Mouse (Mus musculus) forebrain, embryonic 14.5 days (tissue): ENCODE measurements around the gene Anln. TPM values are rescaled to one million over a fixed set of nuclear protein-coding genes. Genes with fewer than 3 reads are reported as not detected.

Experiments
- ATAC-seq: fragments of 200-750 bp; cut with Nextera tagmentation; 2 replicates; pipeline ENCODE4 v1.8.0; 2017; ENCODE audit warnings: mild to moderate bottlenecking, moderate library complexity
- DNase-seq: peaks from one replicate; pipeline ENCODE4 v3.0.0-alpha.2; 2015; ENCODE audit warnings: low spot score
- H3K27ac ChIP-seq: fragments of 300-500 bp; sonication (generic); 2 replicates; pipeline ENCODE4 v1.5.1; 2014; ENCODE audit warnings: low read depth, mild to moderate bottlenecking, control low read depth, low read length, moderate library complexity
- H3K27me3 ChIP-seq: fragments of 300-500 bp; sonication (generic); replicated peaks from 2 replicates; pipeline ENCODE4 v1.6.1; 2014; ENCODE audit warnings: low read length, control low read depth, mixed read lengths; ENCODE audit not compliant: control insufficient read depth, insufficient read depth
- H3K36me3 ChIP-seq: fragments of 300-500 bp; sonication (generic); 2 replicates; pipeline ENCODE4 v1.6.1; 2014; ENCODE audit warnings: low read length, control low read depth; ENCODE audit not compliant: control insufficient read depth, insufficient read depth
- H3K4me1 ChIP-seq: fragments of 300-500 bp; sonication (generic); 2 replicates; pipeline ENCODE4 v1.6.1; 2014; ENCODE audit warnings: antibody characterized with exemption, low read length, control low read depth; ENCODE audit not compliant: control insufficient read depth, insufficient read depth
- H3K4me2 ChIP-seq: fragments of 300-500 bp; sonication (generic); 2 replicates; pipeline ENCODE4 v1.6.1; 2014; ENCODE audit warnings: mild to moderate bottlenecking, control low read depth, low read length
- H3K4me3 ChIP-seq: fragments of 300-500 bp; sonication (generic); 2 replicates; pipeline ENCODE4 v1.5.1; 2014; ENCODE audit warnings: low read depth, low read length, control low read depth
- H3K9ac ChIP-seq: fragments of 300-500 bp; sonication (generic); 2 replicates; pipeline ENCODE4 v1.6.1; 2014; ENCODE audit warnings: mild to moderate bottlenecking, low read length, control low read depth, moderate library complexity
- H3K9me3 ChIP-seq: fragments of 300-500 bp; sonication (generic); replicated peaks from 2 replicates; pipeline ENCODE4 v1.6.1; 2016; ENCODE audit warnings: low read length, control low read depth, mixed read lengths; ENCODE audit not compliant: control insufficient read depth
- WGBS: fragments of 180-500 bp; shearing (Covaris S2); extraction: QIAGEN DNeasy Blood & Tissue Kit; methylation state at CpG from one replicate; pipeline ENCODE4 v1.1.7; 2014; 5-methylcytosine and 5-hydroxymethylcytosine counted together
- polyA plus RNA-seq: library from polyadenylated mRNA; unstranded; fragments of >200 nt; fragmentation: Nextera tagmentation; extraction: Ambion mirVana; gene quantifications from 2 replicates; pipeline ENCODE4 v1.2.1, GENCODE M21; 2014

The Anln gene
- polyA plus RNA-seq, 1 experiment from 2014 or later, result 16.5 TPM

DNA sequence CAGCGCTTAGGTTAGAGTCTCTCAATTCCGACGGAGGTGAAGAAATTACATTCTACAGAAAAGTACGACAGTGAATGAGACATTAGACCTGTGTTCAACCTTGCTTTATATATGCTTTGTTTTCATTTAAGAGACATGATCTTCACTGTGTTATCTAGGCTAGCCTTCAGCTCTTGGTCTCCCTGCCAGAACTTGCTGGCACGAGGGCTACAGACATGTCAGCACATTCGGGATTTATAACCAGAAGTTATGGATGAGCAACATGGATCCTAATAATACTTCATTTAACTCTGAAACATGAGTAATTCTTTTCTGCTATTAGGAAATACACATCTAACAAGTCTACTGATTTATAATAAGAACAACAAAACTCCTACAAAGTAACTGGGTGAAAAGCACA lies 28.1 kb downstream of the Anln start:
- WGBS, result 96% methylated on average over 6 of the region's 6 CpGs
- ATAC-seq, result no peak
- no peaks in the 10 kb centered on the region for H3K4me1 ChIP-seq
- no peak overlapping the region for H3K27ac ChIP-seq
- no peaks in the 10 kb centered on the region for H3K27me3 ChIP-seq
- DNase-seq, result no peak
- H3K36me3 ChIP-seq, result peaks cover 75% of the 10 kb centered on the region
- no peaks in the 10 kb centered on the region for H3K9me3 ChIP-seq
- H3K4me3 ChIP-seq, result no peak overlapping the region
- H3K4me2 ChIP-seq, result no peak overlapping the region
- no peak overlapping the region for H3K9ac ChIP-seq

DNA sequence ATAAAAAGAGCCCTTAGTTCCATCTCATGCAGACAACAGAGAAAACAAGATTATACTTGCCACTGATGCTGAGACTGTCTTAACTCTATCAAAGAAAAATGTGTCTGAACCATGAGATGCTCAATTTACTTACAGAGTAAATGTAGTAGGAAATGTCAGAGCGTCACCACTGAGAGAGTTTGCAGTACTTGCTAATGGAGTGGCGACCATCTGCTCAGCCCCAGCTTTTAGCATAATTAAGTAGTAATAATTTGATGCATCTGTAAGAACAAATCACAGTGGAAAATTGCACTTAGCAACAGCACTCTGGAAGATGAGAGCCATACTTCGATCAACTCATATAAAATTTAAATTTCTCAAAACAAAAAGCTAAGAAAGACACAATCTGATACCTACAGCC lies 33.1 kb downstream of the Anln start:
- Histone ChIP-seq H3K27me3 (no peaks in the 10 kb centered on the region), H3K4me3 (no peak overlapping the region), H3K27ac (no peak overlapping the region), H3K9me3 (no peaks in the 10 kb centered on the region), H3K9ac (no peak overlapping the region), H3K36me3 (peaks cover 56% of the 10 kb centered on the region), H3K4me2 (no peak overlapping the region), H3K4me1 (no peaks in the 10 kb centered on the region)
- DNase-seq (peak; percentile 60), ATAC-seq (peak; percentile 62; the same call in 1 of the 2 replicates)
- 64% methylated on average over 3 of the region's 3 CpGs for WGBS

DNA sequence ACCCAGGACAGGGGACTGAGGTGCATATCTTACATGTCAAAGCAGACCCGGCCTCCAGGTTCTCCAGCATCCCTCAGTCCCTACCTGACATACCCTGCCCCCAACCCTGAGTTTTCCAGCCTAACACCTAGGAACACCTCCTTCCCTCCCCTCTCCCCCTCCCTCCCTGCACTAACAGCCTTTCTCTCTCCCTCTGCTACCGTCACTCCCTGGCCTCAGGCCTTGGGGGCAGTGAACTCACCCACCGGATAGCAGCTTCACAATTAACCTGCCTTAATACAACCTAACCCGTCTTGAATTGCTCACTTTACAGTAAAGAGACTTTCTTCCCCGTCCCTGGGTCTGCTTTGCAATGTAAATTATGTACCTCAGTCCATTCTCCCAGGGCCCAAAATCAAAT lies 35.1 kb downstream of the Anln start:
- Histone ChIP-seq H3K27me3 (no peaks in the 10 kb centered on the region), H3K4me1 (no peaks in the 10 kb centered on the region), H3K9me3 (no peaks in the 10 kb centered on the region), H3K27ac (no peak overlapping the region), H3K9ac (no peak overlapping the region), H3K4me3 (no peak overlapping the region), H3K4me2 (no peak overlapping the region), H3K36me3 (peaks cover 45% of the 10 kb centered on the region)
- 77% methylated on average over 5 of the region's 5 CpGs for WGBS
- no peak for ATAC-seq
- no peak for DNase-seq

DNA sequence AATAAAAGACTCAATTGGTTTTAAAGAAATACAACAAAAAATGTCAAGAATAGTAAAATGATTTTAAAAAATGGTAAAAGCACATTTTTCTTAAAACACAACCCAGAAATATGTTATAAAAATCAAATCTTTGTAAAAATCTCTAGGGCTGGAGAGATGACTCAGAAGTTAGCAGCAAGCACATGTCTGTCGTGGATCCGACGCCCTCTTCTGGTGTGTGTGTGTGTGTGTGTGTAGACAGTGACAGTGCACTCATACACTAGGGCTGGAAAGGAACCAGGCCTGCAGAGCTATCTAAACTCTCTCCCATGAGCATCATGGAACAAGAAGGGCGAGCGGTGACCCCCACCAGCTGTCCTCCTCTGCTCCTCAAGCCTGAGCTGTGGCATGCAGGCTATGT lies 35.5 kb downstream of the Anln start:
- no peak for ATAC-seq
- 94% methylated on average over 5 of the region's 5 CpGs for WGBS

DNA sequence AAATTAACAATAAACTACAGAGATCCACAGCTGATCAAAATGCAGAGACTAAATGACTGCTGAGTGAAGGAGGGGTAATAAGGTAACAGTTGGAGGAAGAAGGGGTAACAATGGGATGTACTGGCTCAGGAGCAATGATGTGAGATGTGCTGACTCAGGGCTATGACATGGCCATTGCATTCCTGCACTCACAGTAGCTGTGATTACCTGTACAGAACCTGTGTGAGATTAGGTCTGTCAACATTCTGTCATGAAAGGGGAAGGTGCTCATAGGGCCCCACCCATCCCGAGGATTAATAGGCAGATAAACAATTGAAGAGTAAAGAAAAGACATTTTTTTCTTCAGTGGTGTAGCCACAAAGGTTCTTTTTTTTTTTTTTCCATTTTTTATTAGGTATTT lies 48.7 kb downstream of the Anln start:
- Histone ChIP-seq H3K4me1 (no peaks in the 10 kb centered on the region), H3K27ac (no peak overlapping the region), H3K4me3 (no peak overlapping the region), H3K36me3 (peaks cover 57% of the 10 kb centered on the region), H3K9me3 (no peaks in the 10 kb centered on the region), H3K9ac (no peak overlapping the region), H3K27me3 (no peaks in the 10 kb centered on the region), H3K4me2 (no peak overlapping the region)
- 90% methylated on average over 1 of the region's 1 CpGs for WGBS
- DNase-seq (no peak), ATAC-seq (no peak)

More for the DNA sequence above, 35.5 kb downstream of the Anln start:
- Histone ChIP-seq H3K4me2 (no peak overlapping the region), H3K9me3 (no peaks in the 10 kb centered on the region), H3K27me3 (no peaks in the 10 kb centered on the region), H3K27ac (no peak overlapping the region), H3K36me3 (peaks cover 41% of the 10 kb centered on the region), H3K4me3 (no peak overlapping the region), H3K9ac (no peak overlapping the region), H3K4me1 (no peaks in the 10 kb centered on the region)
- DNase-seq, result no peak

DNA sequence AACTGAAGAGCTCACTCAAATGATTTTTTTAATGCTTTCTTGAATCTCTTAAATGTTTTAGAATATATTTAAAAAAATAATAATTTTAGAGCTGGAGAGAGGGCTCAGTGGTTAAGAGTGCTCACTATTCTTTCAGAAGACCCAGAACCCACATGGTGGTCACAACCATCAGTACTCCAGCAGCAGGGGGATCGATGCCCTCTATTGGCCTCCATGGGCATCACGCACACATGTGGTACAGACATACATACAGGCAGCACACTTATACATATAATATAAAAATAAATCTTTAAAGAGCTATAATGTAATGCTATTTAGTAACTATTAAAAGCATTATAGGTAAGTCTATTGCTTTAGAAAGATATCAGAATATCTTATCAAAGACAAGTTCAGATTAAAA lies 51.8 kb downstream of the Anln start:
- 97% methylated on average over 2 of the region's 2 CpGs for WGBS
- Histone ChIP-seq H3K36me3 (peaks cover 55% of the 10 kb centered on the region), H3K27me3 (no peaks in the 10 kb centered on the region)

DNA sequence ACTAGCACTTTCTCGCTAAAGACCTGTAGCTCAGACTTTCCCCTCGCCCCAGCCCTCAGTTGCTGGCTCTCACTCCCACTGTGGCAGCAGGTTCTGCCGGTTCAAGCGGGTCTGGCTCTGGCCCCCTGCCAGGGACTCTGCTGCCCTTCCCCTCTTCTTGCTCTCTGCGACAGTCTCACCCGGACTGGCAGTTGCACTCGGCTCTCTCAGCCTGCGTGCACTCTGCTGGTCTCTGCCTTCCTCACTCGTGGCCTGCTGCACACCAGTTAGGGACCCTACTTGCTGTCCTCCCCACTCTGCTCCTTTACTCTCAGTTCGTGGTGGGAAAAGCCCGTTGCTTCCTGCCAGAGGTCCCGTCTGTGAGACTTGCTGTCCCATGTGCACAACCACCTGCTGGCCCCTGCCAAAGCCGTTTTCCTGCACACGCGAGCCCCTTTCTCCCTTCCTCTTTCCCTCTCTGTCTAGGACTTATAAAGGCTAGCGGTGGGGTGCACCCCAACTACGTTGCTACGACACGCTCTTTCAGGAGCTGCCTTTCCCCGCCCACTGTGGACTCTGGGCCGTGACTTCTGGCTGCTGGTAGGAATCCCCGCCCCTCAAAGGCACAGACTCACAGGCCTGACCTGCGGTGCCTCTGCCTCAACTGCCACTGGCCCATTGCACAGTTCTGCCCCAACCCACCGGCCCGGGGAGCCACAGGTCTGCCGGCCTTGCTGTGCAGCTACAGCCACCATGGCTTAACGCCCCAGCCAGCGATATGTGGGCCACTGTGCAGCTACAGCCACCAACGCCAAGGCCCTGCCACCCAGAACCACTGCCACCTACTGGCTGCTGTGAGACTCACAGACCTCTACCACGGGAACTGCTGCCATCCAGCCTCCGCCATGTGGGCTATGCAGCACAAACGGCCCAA lies 61.3 kb downstream of the Anln start:
- peak overlapping the region; percentile 39 for H3K4me3 ChIP-seq
- peak overlapping the region; percentile 78 for H3K4me2 ChIP-seq
- peak; percentile 97 for ATAC-seq
- peaks cover 5% of the 10 kb centered on the region for H3K36me3 ChIP-seq
- no peaks in the 10 kb centered on the region for H3K27me3 ChIP-seq
- DNase-seq, result peak; percentile 91
- WGBS, result 1% methylated on average over 32 of the region's 32 CpGs
- H3K4me1 ChIP-seq, result peaks cover 4% of the 10 kb centered on the region; the same call in 1 of the 2 replicates
- no peaks in the 10 kb centered on the region for H3K9me3 ChIP-seq
- peak overlapping the region; percentile 57 for H3K9ac ChIP-seq
- H3K27ac ChIP-seq, result no peak overlapping the region

More for the DNA sequence above, 51.8 kb downstream of the Anln start:
- Histone ChIP-seq H3K9ac (no peak overlapping the region), H3K27ac (no peak overlapping the region), H3K9me3 (no peaks in the 10 kb centered on the region), H3K4me1 (no peaks in the 10 kb centered on the region), H3K4me3 (no peak overlapping the region), H3K4me2 (no peak overlapping the region)
- no peak for ATAC-seq
- no peak for DNase-seq

DNA sequence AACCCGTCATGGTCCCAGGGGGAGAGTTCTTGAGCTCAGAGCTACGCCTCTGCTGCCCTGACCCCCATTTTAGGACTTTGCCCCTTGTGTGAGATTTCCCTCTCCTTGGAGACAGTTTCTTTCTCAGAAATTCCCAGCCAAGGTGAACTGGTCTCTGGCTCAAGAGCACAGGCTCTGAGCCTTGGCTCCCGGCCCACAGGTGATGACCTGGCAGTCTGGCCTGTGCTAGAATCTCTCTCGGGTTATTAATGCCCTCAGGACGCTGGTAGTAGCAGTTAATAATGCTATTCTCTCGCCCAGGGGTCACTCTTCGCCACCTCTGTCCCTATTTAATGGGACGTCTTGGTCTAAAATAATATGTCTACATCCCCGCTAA lies 61.9 kb downstream of the Anln start:
- Histone ChIP-seq H3K4me1 (peaks cover 4% of the 10 kb centered on the region; the same call in 1 of the 2 replicates), H3K27me3 (no peaks in the 10 kb centered on the region), H3K4me2 (peak overlapping the region; percentile 78), H3K27ac (no peak overlapping the region), H3K9me3 (no peaks in the 10 kb centered on the region), H3K4me3 (peak overlapping the region; percentile 39), H3K9ac (peak overlapping the region; percentile 57; the same call in 1 of the 2 replicates), H3K36me3 (peaks cover under 1% of the 10 kb centered on the region)
- no peak for ATAC-seq
- DNase-seq, result no peak
- WGBS, result 16% methylated on average over 9 of the region's 9 CpGs

DNA sequence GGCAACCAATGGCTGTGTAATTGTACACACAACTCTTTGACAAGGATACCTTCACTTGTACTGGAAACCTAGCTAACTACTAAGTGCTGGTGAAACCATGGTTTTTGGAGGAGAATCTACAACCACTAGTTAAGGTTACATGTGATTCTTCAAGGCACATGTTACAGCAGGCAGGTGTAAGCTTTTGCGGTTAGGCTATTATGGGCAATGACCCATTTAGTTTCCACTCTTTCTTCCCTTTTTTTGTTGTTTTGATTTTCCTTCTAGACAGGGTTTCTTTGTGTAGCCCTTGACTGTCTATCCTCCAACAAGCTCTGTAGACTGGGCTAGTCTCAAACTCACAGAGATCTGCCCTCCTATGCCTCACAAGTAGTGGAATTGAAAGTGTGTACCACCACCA lies 64.4 kb downstream of the Anln start:
- Histone ChIP-seq H3K27me3 (no peaks in the 10 kb centered on the region), H3K4me2 (no peak overlapping the region), H3K36me3 (no peaks in the 10 kb centered on the region), H3K9ac (no peak overlapping the region), H3K4me3 (no peak overlapping the region), H3K4me1 (peaks cover 4% of the 10 kb centered on the region; the same call in 1 of the 2 replicates), H3K27ac (no peak overlapping the region), H3K9me3 (no peaks in the 10 kb centered on the region)
- DNase-seq (no peak), ATAC-seq (no peak)
- WGBS, result 100% methylated on average over 1 of the region's 1 CpGs
